Comparison of ENCODE assay signal across 8 mouse cellular contexts in the genomic region with DNA sequence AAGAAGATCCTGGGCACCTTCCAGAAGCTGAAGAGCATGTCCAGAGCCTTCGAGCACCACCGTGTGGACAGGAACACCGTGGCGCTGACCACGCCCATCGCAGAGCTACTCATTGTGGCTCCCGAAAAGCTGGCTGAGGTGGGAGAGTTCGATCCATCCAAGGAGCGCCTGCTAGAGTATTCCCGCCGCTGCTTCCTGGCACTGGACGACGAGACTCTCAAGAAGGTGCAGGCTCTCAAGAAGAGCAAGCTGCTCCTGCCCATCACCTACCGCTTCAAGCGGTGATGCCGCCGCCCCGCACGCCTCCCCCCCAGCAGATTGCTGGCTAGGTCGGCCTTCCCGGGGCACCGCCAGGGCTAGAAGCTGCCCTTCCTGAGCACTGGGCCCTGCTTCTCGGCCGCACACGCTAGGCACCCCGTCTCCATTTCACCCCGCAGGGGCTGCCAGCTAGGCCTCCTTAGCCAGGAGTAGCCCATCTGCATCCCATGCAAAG. TPM values are rescaled to one million over a fixed set of nuclear protein-coding genes. Genes with fewer than 3 reads are reported as not detected.
DNase-seq lines count a peak whose midpoint lies in the region; ATAC-seq and TF ChIP-seq lines count a peak whose summit lies in the region.

No protein-coding gene starts in this region.

- ATAC-seq in forebrain, embryonic 16.5 days, result no peak

- peak; percentile 84 for TF ChIP-seq CTCF in cerebellum, adult 2 months (IDR thresholded peaks at IDR 0.05; ENCODE audit: borderline replicate concordance, insufficient read depth, low read depth, low read length)

- peaks cover 8% of the 10 kb centered on the region for H3K4me1 ChIP-seq in cerebellum, adult 2 months (ENCODE audit: control insufficient read depth, insufficient read depth, low read length)
- H3K4me1 ChIP-seq in forebrain, embryonic 16.5 days (replicated peaks; ENCODE audit: control insufficient read depth, insufficient read depth, low read length), result peaks cover 53% of the 10 kb centered on the region

- WGBS in cerebellum, adult 2 months, result 1% methylated on average over 27 of the region's 27 CpGs
- 2% methylated on average over 27 of the region's 27 CpGs for WGBS in forebrain, embryonic 16.5 days

- peak overlapping the region; percentile 71 for H3K9ac ChIP-seq in forebrain, embryonic 16.5 days (replicated peaks; ENCODE audit: low read depth, low read length)

- intact Hi-C loops in heart, postnatal 25 days (cut with DNase I), result no loop called here

- peak; percentile 51; the same call in 1 of the 2 replicates for TF ChIP-seq POLR2A in cerebellum, adult 2 months (IDR thresholded peaks at IDR 0.05; ENCODE audit: borderline replicate concordance, insufficient read depth, low read length)

- no peaks in the 10 kb centered on the region for H3K9me3 ChIP-seq in forebrain, embryonic 16.5 days (ENCODE audit: control insufficient read depth, low read length)

- peak; percentile 96 for DNase-seq in NIH3T3 (ENCODE audit: low read depth)
- peak; percentile 88 to 92 for DNase-seq in cerebellum, adult 2 months
- DNase-seq in heart, postnatal 25 days (ENCODE audit: low spot score), result peak; percentile 62
- DNase-seq in layer of hippocampus, postnatal 10 days (ENCODE audit: low spot score in 2 of 2), result peak; percentile 75 to 82
- DNase-seq in lung, postnatal 25 days (ENCODE audit: low spot score), result peak; percentile 80
- DNase-seq in retina, embryonic 14.5 days (ENCODE audit: low spot score), result peak; percentile 87
- peak; percentile 66 for DNase-seq in thymus, postnatal 25 days

- no peaks in the 10 kb centered on the region for H3K27me3 ChIP-seq in cerebellum, adult 2 months (ENCODE audit: control insufficient read depth, insufficient read depth, low read length)
- H3K27me3 ChIP-seq in forebrain, embryonic 16.5 days (replicated peaks; ENCODE audit: control insufficient read depth, insufficient read depth, low read length), result peaks cover 17% of the 10 kb centered on the region

- peak overlapping the region; percentile 91 for H3K4me3 ChIP-seq in cerebellum, adult 2 months (replicated peaks; ENCODE audit: insufficient read depth, low read depth, low read length)
- peak overlapping the region; percentile 83 for H3K4me3 ChIP-seq in forebrain, embryonic 16.5 days (replicated peaks; ENCODE audit: low read length)

- H3K27ac ChIP-seq in cerebellum, adult 2 months (ENCODE audit: insufficient read depth, low read length), result peak overlapping the region; percentile 62
- H3K27ac ChIP-seq in forebrain, embryonic 16.5 days (ENCODE audit: low read length), result peak overlapping the region; percentile 96

- H3K36me3 ChIP-seq in forebrain, embryonic 16.5 days (ENCODE audit: control insufficient read depth, insufficient read depth), result no peaks in the 10 kb centered on the region

- H3K4me2 ChIP-seq in forebrain, embryonic 16.5 days (ENCODE audit: low read length), result peak overlapping the region; percentile 82

RNA-seq across cellular contexts. Expression of gene U2af2, which starts 1.7 kb away (rescaled TPM):
- 196 and 211 TPM in 2 replicates for polyA plus RNA-seq in cerebellum, adult 2 months (2012; rRNA removed)
- 125 and 128 TPM in 2 replicates for polyA plus RNA-seq in forebrain, embryonic 16.5 days (2015; fragmentation: Nextera tagmentation; extraction: Ambion mirVana)
- total RNA-seq in heart, postnatal 25 days (2021), result 10 to 100 TPM; 66.9 to 71.1 TPM
- 100 to 1,000 TPM; 174 to 184 TPM for total RNA-seq in layer of hippocampus, postnatal 10 days (2021)

RNA-seq across cellular contexts. Expression of gene Zfp580, which starts 8.9 kb away (rescaled TPM):
- 29.7 and 34.3 TPM in 2 replicates for polyA plus RNA-seq in cerebellum, adult 2 months (2012; rRNA removed)
- polyA plus RNA-seq in forebrain, embryonic 16.5 days (2015; fragmentation: Nextera tagmentation; extraction: Ambion mirVana), result 52.7 and 62.4 TPM in 2 replicates
- 1 to 10 TPM; 5.6 to 5.8 TPM for total RNA-seq in heart, postnatal 25 days (2021)
- total RNA-seq in layer of hippocampus, postnatal 10 days (2021), result 10 to 100 TPM; 74.9 to 80.4 TPM

RNA-seq across cellular contexts. Expression of gene Epn1, which starts 19.8 kb away (rescaled TPM):
- 246 and 251 TPM in 2 replicates for polyA plus RNA-seq in cerebellum, adult 2 months (2012; rRNA removed)
- 97.9 and 104 TPM in 2 replicates for polyA plus RNA-seq in forebrain, embryonic 16.5 days (2015; fragmentation: Nextera tagmentation; extraction: Ambion mirVana)
- 100 to 1,000 TPM; 178 to 187 TPM for total RNA-seq in heart, postnatal 25 days (2021)
- 100 to 1,000 TPM; 402 to 408 TPM for total RNA-seq in layer of hippocampus, postnatal 10 days (2021)

RNA-seq across cellular contexts. Expression of gene Zfp784, which starts 22.0 kb away (rescaled TPM):
- polyA plus RNA-seq in cerebellum, adult 2 months (2012; rRNA removed), result 8.4 and 9.6 TPM in 2 replicates
- polyA plus RNA-seq in forebrain, embryonic 16.5 days (2015; fragmentation: Nextera tagmentation; extraction: Ambion mirVana), result 8.0 and 9.5 TPM in 2 replicates
- 1 to 10 TPM; 5.3 to 6.1 TPM for total RNA-seq in heart, postnatal 25 days (2021)
- total RNA-seq in layer of hippocampus, postnatal 10 days (2021), result 1 to 10 TPM; 5.4 to 5.8 TPM

RNA-seq across cellular contexts. Expression of gene 4632433K11Rik, which starts 26.4 kb away (rescaled TPM):
- not detected in 2 replicates for polyA plus RNA-seq in cerebellum, adult 2 months (2012; rRNA removed)
- not detected in 2 replicates for polyA plus RNA-seq in forebrain, embryonic 16.5 days (2015; fragmentation: Nextera tagmentation; extraction: Ambion mirVana)
- total RNA-seq in heart, postnatal 25 days (2021), result not detected
- not detected for total RNA-seq in layer of hippocampus, postnatal 10 days (2021)

Comparison
In these comparisons a context has a peak if more than half of its experiments do, and no peak if none do; other contexts are left out.
1. RNA of gene Zfp580, which starts 8.9 kb away (total RNA-seq): 74.9 to 80.4 TPM in layer of hippocampus, postnatal 10 days; 5.6 to 5.8 TPM in heart, postnatal 25 days; every median in the first group is over 10 times any median in the second.
2. Peak in every context shown above with its lines, with median percentiles within 50 percentile points of each other: DNase-seq.